Mouse (Mus musculus) midbrain, embryonic 16.5 days (tissue): ENCODE data around the gene Tmem151a. TPM values are rescaled to one million over a fixed set of nuclear protein-coding genes. Genes with fewer than 3 reads are reported as not detected.
A peak's percentile ranks its signal among the peaks of the same experiment; 100 is the strongest.

Source experiments
- ATAC-seq: fragments of 200-750 bp; cut with Nextera tagmentation; 2 replicates; pipeline ENCODE4 v1.8.0; 2017; ENCODE audit warnings: moderate TSS enrichment
- H3K27ac ChIP-seq: fragments of 300-500 bp; sonication (generic); 2 replicates; pipeline ENCODE4 v1.5.1; 2014; ENCODE audit warnings: mild to moderate bottlenecking, low read length, mixed read lengths
- H3K27me3 ChIP-seq: fragments of 300-500 bp; sonication (generic); 2 replicates; pipeline ENCODE4 v1.6.1; 2014; ENCODE audit warnings: low read depth, low read length, mixed read lengths; ENCODE audit not compliant: control insufficient read depth, insufficient read depth
- H3K36me3 ChIP-seq: fragments of 300-500 bp; sonication (generic); 2 replicates; pipeline ENCODE4 v1.6.1; 2014; ENCODE audit warnings: mild to moderate bottlenecking, low read length, moderate library complexity, mixed read lengths; ENCODE audit not compliant: control insufficient read depth, insufficient read depth
- H3K4me1 ChIP-seq: fragments of 300-500 bp; sonication (generic); 2 replicates; pipeline ENCODE4 v1.6.1; 2014; ENCODE audit warnings: mild to moderate bottlenecking, low read length, mixed read lengths; ENCODE audit not compliant: control insufficient read depth, insufficient read depth
- H3K4me2 ChIP-seq: fragments of 300-500 bp; sonication (generic); 2 replicates; pipeline ENCODE4 v1.6.1; 2014; ENCODE audit warnings: mild to moderate bottlenecking, low read length, mixed read lengths
- H3K4me3 ChIP-seq: fragments of 300-500 bp; sonication (generic); 2 replicates; pipeline ENCODE4 v1.5.1; 2014; ENCODE audit warnings: low read depth, mild to moderate bottlenecking, low read length, moderate library complexity, mixed read lengths
- H3K9ac ChIP-seq: fragments of 300-500 bp; sonication (generic); 2 replicates; pipeline ENCODE4 v1.6.1; 2014; ENCODE audit warnings: low read depth, low read length, mixed read lengths
- H3K9me3 ChIP-seq: fragments of 300-500 bp; sonication (generic); replicated peaks from 2 replicates; pipeline ENCODE4 v1.6.1; 2014; ENCODE audit warnings: mild to moderate bottlenecking, low read length, mixed read lengths; ENCODE audit not compliant: control insufficient read depth, poor library complexity, severe bottlenecking
- WGBS: fragments of 180-500 bp; shearing (Covaris S2); extraction: QIAGEN DNeasy Blood & Tissue Kit; methylation state at CpG from one replicate; pipeline ENCODE4 v1.1.7; 2014; 5-methylcytosine and 5-hydroxymethylcytosine counted together
- polyA plus RNA-seq: library from polyadenylated mRNA; unstranded; fragments of >200 nt; fragmentation: Nextera tagmentation; extraction: Ambion mirVana; gene quantifications from 2 replicates; pipeline ENCODE4 v1.2.1, GENCODE M21; 2015

The Tmem151a gene
- polyA plus RNA-seq, 1 experiment from 2014 or later = 31.9 TPM

- H3K9ac ChIP-seq = peak overlapping the region; percentile 100
- peaks cover 55% of the 10 kb centered on the region for H3K4me1 ChIP-seq
- peak overlapping the region; percentile 88 for H3K4me2 ChIP-seq
- H3K27me3 ChIP-seq = no peaks in the 10 kb centered on the region
- peaks cover 25% of the 10 kb centered on the region for H3K36me3 ChIP-seq
- H3K9me3 ChIP-seq = no peaks in the 10 kb centered on the region
- under 1% methylated on average over 26 of the region's 31 CpGs for WGBS
- peak overlapping the region; percentile 98 for H3K27ac ChIP-seq
- peak overlapping the region; percentile 89 for H3K4me3 ChIP-seq
- peak; percentile 22 for ATAC-seq
These were observed 12.4 kb upstream of the Tmem151a start for GRCm38 (mm10) chr19:5097521-5098362.

- ATAC-seq = no peak
- Histone ChIP-seq H3K4me3 (peak overlapping the region; percentile 89), H3K36me3 (peaks cover 31% of the 10 kb centered on the region), H3K9me3 (no peaks in the 10 kb centered on the region), H3K4me1 (peaks cover 55% of the 10 kb centered on the region), H3K9ac (peak overlapping the region; percentile 100), H3K27ac (peak overlapping the region; percentile 98), H3K27me3 (no peaks in the 10 kb centered on the region), H3K4me2 (peak overlapping the region; percentile 88)
- 4% methylated on average over 9 of the region's 9 CpGs for WGBS
These were observed 10.7 kb upstream of the Tmem151a start for GRCm38 (mm10) chr19:5095887-5096474.

- Histone ChIP-seq H3K27ac (peak overlapping the region; percentile 98), H3K9me3 (no peaks in the 10 kb centered on the region), H3K9ac (peak overlapping the region; percentile 100), H3K4me3 (peak overlapping the region; percentile 89), H3K4me2 (peak overlapping the region; percentile 88), H3K36me3 (peaks cover 22% of the 10 kb centered on the region), H3K4me1 (peaks cover 54% of the 10 kb centered on the region), H3K27me3 (no peaks in the 10 kb centered on the region)
- ATAC-seq = no peak; the same call in 1 of the 2 replicates
- 25% methylated on average over 11 of the region's 11 CpGs for WGBS
These were observed 9.6 kb upstream of the Tmem151a start for GRCm38 (mm10) chr19:5094746-5095417.

- WGBS = under 1% methylated on average over 19 of the region's 21 CpGs
- Histone ChIP-seq H3K9me3 (no peaks in the 10 kb centered on the region), H3K9ac (peak overlapping the region; percentile 100), H3K27ac (peak overlapping the region; percentile 98), H3K4me1 (peaks cover 53% of the 10 kb centered on the region), H3K27me3 (no peaks in the 10 kb centered on the region), H3K36me3 (peaks cover 19% of the 10 kb centered on the region), H3K4me2 (peak overlapping the region; percentile 88), H3K4me3 (peak overlapping the region; percentile 89)
- peak; percentile 61 for ATAC-seq
These were observed 8.9 kb upstream of the Tmem151a start for GRCm38 (mm10) chr19:5094243-5094632.

GRCm38 (mm10) chr19:5093481-5094242 is 8.3 kb upstream of the Tmem151a start:
- Histone ChIP-seq H3K27ac (peak overlapping the region; percentile 98), H3K27me3 (no peaks in the 10 kb centered on the region), H3K36me3 (peaks cover 19% of the 10 kb centered on the region), H3K4me3 (peak overlapping the region; percentile 89), H3K4me2 (peak overlapping the region; percentile 88), H3K9me3 (no peaks in the 10 kb centered on the region), H3K4me1 (peaks cover 52% of the 10 kb centered on the region), H3K9ac (peak overlapping the region; percentile 100)
- 75% methylated on average over 12 of the region's 12 CpGs for WGBS
- ATAC-seq = no peak; the same call in 1 of the 2 replicates

- WGBS = 92% methylated on average over 10 of the region's 10 CpGs
- Histone ChIP-seq H3K27ac (no peak overlapping the region), H3K9me3 (no peaks in the 10 kb centered on the region)
These were observed 6.8 kb upstream of the Tmem151a start for GRCm38 (mm10) chr19:5092083-5092482.

GRCm38 (mm10) chr19:5089324-5089723 is 4.0 kb upstream of the Tmem151a start:
- H3K9me3 ChIP-seq = no peaks in the 10 kb centered on the region
- H3K36me3 ChIP-seq = peaks cover 19% of the 10 kb centered on the region
- H3K27me3 ChIP-seq = peaks cover 5% of the 10 kb centered on the region
- peak overlapping the region; percentile 52 for H3K4me3 ChIP-seq
- ATAC-seq = no peak
- H3K4me2 ChIP-seq = peak overlapping the region; percentile 69
- H3K9ac ChIP-seq = peak overlapping the region; percentile 68
- H3K27ac ChIP-seq = no peak overlapping the region
- WGBS = 87% methylated on average over 4 of the region's 4 CpGs
- peaks cover 28% of the 10 kb centered on the region for H3K4me1 ChIP-seq

More at GRCm38 (mm10) chr19:5092083-5092482, 6.8 kb upstream of the Tmem151a start:
- no peak for ATAC-seq
- Histone ChIP-seq H3K4me3 (no peak overlapping the region), H3K4me1 (peaks cover 53% of the 10 kb centered on the region), H3K27me3 (no peaks in the 10 kb centered on the region), H3K9ac (no peak overlapping the region), H3K4me2 (no peak overlapping the region), H3K36me3 (peaks cover 19% of the 10 kb centered on the region)

- peak; percentile 94 for ATAC-seq
- Histone ChIP-seq H3K27me3 (peaks cover 13% of the 10 kb centered on the region), H3K4me2 (peak within 1 kb of the TSS; percentile 75), H3K9me3 (no peaks in the 10 kb centered on the region), H3K9ac (peak within 1 kb of the TSS; percentile 71), H3K4me1 (peaks cover 19% of the 10 kb centered on the region), H3K36me3 (peaks cover 12% of the 10 kb centered on the region), H3K4me3 (peak within 1 kb of the TSS; percentile 52), H3K27ac (peak within 1 kb of the TSS; percentile 90)
- WGBS = under 1% methylated on average over 58 of the region's 58 CpGs
These were observed 2.8 kb upstream of the Tmem151a start, which contains the start of gene Yif1a for GRCm38 (mm10) chr19:5087884-5088728. Gene Yif1a, plus strand, starts transcription at chr19:5088538.
